Mouse (Mus musculus) lung, postnatal 0 days (tissue): ENCODE measurements around the gene Ybx2.

ENCODE experiments used
- CTCF ChIP-seq: IDR thresholded peaks from 2 replicates; pipeline ENCODE4 v1.5.1; 2016; ENCODE audit warnings: antibody characterized with exemption, mild to moderate bottlenecking
- EP300 ChIP-seq: IDR thresholded peaks from 2 replicates; pipeline ENCODE4 v1.6.1; 2016; ENCODE audit warnings: antibody characterized with exemption, mild to moderate bottlenecking, control low read depth

- TF ChIP-seq CTCF = no peak
- no peak for TF ChIP-seq EP300
Measured at GRCm38 (mm10) chr11:69922796-69923195, 12.8 kb upstream of the Ybx2 start.
